Mouse (Mus musculus) right cerebral cortex, postnatal 10 days (tissue): ENCODE measurements around the gene Arhgap6.
A peak's percentile ranks its signal among the peaks of the same experiment; 100 is the strongest.

Source experiments
- DNase-seq, 2 experiments: peaks; one replicate each; pipeline ENCODE4 v3.0.0; 2021; ENCODE audit warnings: low spot score in 2 of 2

Gene Arhgap6

DNA sequence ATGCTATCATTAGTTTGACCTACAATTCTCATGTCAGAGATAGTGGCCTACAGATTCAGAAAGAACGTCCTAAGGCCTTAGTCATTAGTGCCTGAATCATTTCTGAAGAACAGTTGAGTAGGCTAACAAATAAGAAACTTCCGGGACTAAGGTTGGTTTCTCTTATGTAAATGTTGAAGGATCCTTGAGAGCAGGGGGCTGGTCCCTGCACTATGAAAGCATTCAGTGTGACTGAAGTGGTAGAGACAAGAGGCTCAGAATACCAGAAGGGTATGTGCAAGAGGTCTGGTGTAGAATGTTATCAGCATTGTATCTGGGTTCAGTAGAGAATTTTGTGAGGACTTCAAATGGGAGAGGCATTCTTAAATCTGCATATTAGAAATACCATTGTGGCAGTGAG, 185.5 kb downstream of the Arhgap6 start:
- no peak for DNase-seq

DNA sequence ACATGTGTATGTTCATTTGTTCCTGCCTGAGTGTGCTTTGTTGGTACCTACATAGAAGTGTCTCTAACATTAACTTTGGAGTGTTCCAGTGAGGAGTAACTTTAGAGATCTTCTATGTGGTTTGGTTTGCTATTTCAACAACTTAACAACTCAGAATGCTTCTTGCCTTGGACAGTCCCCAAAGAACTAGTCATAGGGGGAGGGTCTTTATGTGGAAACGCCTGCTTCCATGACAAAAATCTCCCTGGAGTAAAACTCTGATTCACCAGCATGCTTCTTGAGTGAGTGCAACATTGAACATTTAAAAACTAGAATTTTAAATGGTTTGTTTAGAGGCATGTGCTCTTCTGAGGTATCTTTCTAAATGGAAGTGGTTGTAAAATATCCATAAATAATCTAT, 212.2 kb downstream of the Arhgap6 start:
- DNase-seq, result no peak

DNA sequence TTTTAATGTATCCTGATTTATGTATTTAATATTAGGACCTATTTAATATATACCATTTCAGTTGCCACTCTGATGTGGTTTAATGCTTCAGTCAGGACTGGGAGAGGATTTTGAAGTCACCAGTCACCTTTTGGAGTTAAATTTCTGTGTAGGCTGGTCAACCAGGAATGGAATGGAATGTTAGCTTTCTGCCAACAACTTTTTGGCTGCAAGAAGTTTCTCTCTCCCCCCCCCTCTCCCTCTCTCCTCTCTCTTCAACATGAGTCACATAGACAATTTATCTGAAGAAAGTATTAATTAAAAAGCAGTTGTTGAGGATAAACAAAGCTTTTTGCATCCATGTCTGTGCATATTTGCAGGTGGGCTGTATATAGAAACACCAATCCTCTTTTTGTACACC, 217.8 kb downstream of the Arhgap6 start:
- DNase-seq, result no peak

DNA sequence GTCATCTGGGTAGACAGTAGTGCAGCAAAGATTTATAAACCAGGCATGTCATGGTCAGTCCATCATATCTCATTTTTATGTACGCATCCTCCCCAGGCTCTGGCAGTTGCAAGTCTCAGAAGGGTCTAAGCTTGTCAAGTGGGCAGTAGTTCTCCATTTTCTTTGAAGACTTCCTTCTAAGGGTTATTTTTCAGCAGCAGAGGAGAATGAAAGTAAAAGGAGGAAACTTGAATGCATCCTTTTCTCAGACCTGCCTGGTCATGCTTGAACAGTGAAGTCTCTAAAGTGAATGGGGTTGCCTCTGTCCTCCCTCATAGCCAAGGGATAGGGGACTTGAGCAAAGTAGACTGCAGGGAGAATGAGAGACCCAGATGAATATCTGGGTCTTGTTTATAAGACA, 239.5 kb downstream of the Arhgap6 start:
- DNase-seq, result no peak

DNA sequence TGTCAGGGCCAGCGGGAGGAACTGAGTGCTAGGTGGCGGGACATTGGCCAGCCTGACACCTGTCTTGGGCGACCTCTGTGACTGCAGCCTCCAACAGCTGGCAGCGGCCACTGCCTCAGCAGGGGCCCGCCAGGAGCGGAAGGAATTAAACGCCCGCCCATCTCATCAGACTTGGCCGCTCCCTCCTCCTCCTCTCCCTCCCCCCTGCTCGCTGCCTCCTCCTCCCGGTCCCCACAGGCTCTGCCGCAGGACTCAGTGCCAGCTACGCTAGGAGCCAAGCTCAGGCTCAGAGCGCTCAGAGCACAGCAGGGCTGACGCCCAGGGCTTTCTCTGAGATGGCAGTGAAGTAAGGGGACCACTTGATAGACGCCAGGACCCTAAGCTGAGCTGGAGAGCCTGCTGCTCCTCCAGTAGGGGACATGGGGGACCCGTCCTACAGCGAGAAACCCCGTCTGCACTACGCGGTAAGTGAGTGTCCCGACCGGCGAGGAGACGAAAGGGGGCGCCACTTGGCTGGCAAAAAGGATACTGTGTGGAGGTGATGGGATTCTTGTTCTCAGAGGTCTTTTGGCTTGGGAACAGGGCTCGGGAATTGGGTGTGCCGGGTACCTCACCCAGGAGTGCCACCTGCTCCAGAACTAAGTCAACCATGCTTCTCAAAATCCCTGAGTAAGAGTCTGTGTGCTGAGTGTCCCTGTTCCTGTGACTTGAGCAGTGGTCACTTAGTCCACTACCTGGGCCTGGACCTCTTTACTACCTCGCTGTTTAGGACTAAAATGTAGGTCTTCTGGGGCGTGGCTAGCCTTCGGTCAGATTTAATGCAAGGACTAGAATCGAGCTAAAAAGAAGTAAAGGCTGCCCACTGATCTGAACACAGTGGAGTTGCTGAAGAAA, 241.8 kb downstream of the Arhgap6 start:
- DNase-seq, result peak; percentile 44 to 61

DNA sequence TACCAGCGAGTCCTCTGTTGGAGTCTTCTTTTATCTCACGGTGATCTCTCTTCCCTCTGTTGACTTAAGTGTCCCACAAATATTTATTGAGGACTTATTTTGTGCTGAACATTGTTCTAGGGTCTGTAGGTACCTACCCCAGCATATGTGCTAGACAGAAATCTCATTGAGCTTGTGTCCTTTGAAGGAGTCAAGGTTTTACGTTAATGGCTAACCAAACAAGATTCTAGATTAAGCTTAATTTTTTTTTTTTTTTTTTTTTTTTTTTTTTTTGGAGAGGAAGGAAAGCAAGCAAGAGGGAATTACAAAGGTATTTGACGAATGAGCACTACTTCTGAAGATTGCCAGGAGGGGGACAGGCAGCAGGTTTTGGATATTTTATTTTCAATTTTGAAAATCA, 242.5 kb downstream of the Arhgap6 start:
- no peak for DNase-seq

DNA sequence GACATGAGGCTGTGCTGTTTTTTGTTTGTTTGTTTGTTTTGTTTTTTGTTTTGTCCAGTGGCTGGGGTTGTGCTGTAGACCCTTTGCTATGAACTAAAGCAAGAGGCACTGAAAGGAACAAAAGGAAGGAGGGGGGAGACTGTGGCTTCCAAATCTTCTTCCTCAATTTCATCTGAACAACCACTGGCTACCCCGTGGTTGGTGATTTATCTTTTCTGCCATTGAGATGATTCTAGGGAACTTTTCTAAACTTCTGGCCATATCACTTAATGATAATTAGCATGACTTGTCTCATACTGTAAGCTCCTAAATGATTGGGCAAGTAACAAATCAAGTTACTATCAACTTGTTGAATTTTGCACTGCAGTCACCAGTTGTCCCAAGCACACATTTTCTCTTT, 249.0 kb downstream of the Arhgap6 start:
- DNase-seq, result no peak

DNA sequence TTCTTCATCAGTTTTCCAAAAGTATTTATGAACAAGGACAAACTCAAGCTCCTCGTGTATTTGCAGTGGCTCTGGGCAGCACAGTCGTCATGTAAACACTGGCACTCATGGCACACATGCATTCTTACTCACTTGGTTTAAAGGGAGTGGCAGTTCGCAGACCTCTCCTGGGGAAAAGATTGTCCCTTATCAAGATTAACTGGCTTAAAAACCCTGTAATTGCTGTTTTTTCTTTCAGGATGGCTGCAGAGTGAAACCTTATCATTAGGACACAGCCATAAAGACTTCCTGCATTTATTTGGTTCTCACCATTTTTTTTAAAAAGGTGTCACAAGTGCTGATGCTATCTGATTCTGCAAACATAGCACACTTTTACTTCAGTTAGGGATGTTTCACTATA, 252.7 kb downstream of the Arhgap6 start:
- no peak for DNase-seq

DNA sequence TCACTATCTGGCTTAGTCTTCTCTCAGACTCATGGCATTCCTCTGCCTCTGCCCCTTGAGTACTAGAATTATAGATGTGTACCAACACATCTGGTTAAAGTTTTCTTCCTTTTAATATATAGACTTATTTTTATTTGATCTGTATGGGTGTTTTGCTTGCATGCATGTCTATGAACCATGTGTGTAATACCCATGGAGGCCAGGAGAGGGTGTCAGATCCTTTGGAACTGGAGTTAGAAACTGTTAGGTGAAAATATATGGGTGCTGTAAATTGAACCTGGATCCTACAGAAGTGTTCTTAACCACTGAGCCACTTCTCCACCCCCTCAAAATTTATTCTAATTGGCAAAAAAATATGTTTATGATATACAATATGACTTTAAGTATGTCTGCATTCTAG, 254.7 kb downstream of the Arhgap6 start:
- DNase-seq, result no peak

DNA sequence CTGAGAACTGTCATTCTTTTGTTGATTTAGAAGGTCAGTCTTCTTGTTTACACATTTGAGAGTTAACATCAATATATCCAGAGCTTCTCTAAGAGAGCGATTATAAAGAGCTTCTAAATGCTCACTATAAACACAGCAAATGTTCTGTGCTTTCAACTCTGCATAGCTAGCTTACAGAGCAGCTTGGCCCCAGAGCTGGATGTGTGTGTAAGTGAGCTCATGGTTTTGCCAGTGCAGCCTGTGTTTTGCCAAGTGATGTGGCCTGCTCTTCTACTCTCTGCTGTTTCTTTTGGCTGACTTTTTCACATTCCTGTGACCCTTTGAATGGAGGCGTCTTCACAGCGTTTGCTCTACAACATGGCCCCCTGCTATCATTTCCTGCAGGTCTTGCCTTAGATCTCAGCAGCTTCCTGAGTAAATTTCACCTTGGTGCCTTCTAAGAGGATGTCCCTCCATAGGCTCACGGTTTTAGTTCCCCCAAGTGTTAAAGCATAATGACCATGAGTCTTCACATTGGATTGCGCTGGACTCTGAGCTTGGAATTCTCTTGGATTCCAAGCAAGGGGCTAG, 259.1 kb downstream of the Arhgap6 start:
- DNase-seq, result no peak

DNA sequence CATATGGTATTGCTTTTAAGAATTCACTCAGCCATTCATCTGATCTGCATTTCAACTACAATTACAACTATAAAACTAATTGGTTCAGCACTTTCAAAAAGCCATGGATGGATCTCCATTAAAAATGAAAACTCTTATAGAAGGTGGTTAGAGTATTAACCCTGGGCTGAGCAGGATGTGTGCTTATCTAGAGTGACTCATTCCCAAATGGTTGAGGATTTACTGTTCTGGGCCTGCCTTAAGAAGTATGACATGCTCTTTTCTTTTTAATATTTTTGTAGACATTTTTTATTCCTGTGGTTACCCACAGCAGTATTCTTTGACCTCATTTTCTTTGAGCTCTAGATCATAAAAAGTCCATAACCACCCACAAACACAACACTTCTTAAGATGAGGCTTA, 267.7 kb downstream of the Arhgap6 start:
- no peak for DNase-seq

DNA sequence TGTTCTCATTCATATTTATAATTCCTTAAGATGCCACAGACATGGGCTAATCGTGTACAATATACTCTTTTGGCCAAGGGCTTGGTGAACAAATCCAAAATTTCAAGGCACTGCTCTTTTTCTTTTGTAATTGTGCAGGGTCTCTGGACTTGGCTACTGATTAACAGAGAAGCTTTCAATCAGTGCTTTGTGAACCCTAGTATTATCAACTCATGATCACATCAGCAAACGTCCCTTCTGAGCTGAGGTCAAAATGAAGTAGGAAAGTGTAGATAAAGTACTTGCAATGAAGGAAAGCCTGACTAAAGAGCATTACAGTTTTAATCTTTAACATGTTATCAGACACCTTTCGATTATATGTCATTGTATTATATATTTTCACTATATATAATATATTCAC, 270.4 kb downstream of the Arhgap6 start:
- no peak for DNase-seq

DNA sequence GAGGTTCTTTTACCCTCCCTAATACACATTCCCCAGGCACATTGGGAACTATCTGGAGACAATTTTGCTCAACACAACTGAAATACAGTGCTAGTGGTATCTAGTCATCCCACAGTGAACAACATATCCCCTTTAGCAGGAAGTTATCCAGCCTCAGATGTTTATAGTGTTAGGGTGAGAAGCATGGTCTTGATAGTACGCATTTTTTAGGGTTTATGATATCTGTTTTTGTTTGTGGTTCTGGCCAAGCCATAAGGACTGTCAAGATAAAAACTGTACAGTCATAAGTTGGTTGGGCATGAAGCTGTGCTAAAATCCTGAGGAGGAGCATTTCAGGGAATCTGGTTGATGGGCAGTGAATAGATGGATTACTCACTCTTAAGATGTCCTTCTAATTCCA, 271.0 kb downstream of the Arhgap6 start:
- no peak for DNase-seq

DNA sequence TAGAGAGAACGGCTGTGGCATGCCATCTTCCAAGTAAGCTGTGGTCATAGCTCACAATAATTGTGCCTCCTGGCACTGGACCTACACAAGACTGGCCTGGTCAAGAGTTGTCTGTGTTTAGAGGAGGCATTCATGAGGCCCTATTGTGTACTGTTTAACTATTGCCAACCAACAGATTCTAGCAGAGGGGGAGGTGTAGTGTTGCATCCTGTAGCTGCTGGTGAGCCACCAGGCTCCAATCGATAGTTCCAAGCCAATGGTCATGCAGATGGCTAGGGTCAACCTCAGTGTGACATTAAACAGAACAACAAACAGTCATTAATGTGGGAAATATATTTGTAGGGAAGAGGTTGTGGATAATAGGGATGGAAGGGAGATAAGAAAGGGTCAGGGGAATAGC, 280.1 kb downstream of the Arhgap6 start:
- no peak for DNase-seq

DNA sequence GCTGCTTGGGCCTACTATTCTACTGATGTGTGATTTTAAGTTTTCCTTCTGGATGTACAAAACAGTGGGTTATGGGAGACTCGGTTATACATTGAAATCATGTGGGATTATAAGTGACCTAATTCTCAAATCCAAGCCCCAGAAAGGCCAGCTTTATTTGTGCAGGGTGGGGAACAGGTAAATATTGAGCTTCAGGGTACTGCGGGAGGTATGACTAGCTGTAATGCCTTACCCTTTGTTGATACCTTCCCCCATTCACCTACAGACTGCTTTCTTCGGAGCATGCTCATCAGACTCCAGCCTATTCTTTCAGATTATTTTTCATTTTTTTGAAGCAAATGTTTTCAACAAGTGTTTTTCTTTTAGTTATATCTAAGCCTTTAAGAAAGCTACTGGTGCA, 286.7 kb downstream of the Arhgap6 start:
- DNase-seq, result no peak

DNA sequence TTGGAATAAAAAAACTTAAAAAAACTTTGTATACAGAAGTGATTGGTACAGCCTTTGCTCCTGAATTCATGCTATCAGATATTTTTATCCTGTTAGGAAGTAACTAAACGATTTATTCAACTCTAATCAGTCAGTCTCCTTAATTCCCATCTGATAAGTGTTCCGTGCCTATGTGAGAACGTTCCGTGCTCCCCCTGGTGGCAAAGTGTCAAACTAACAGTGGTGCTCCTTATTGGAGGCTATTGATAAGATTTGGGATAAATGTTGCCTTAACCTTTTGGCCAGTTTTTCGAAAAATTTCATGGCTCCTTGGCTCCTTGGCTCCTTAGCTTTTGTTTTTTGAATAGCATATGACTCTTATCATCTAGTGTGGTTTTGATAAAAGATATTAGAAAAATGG, 291.0 kb downstream of the Arhgap6 start:
- DNase-seq, result peak; percentile 26 to 59

DNA sequence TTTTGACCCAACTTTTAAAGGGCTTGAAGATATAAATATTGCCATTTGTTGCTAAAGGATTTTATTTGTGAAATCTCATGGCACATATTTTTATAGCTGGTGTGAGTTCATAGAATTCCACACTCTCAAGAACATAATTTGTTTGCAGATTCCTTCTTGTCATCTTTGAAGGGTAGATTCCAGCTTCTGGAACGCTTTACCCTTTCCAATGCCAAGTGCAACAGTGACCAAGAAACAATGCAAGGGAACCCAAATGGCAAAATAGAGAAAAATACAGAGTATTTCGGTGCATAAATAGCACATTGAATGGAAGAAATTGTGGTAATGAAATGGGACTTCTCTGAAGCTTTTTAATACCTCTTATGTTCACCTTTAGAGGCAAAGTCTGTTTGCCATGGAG, 294.3 kb downstream of the Arhgap6 start:
- DNase-seq, result no peak

DNA sequence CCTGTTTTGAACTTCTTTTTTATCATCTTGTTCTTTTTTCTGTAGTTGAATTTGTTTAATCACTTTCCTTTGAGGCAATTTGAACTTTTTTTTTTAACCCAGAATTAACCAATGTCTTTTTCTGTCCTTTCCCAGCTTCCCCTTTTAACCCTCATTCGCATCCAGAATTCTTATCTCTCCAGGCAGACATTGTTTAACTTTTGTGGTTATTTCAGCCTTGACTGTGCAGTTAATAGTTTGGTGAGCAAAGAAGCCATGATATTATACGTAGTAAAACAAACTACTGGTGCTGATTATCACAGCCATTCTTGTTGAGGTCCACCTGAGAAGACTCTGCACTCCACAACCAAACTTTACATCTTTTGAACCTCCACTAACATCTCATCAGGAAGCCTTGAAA, 299.7 kb downstream of the Arhgap6 start:
- DNase-seq, result no peak

DNA sequence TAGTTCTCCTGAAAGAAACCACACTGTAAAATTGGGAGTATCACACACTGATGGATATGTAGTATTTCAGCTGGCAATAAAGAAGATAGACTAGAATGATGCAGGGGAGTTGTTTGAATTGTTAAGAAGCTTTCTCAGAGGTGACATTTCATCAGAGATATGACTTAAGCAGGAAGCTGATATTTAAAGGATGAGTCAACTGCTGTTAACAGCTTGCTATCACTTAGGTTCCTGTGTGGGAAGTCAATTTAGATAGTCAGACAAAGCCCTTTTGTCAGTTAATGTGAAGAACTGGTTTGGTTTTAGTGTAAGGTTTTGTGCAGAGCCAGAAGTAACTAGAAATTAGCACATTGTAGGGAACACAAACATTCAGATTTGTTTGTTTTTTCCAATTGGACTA, 300.7 kb downstream of the Arhgap6 start:
- no peak for DNase-seq

DNA sequence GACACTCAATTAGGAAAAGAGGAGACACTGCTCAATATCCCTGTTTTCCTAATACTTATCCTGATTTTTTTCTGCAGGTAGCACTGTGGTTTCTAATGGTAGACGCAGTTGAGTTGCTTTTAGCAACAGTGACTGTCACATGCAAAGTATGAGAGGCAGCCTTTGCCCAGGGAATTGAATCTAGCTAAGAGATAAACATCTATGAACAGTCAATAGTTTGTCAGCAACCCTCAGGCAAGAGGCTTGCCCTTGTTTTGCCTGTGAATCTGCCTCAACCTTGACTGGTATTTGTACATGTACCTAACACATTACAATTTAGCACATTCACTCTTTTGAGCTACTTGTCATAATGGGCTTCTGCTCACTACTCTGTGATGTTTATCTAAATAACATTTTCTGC, 307.8 kb downstream of the Arhgap6 start:
- DNase-seq, result no peak

DNA sequence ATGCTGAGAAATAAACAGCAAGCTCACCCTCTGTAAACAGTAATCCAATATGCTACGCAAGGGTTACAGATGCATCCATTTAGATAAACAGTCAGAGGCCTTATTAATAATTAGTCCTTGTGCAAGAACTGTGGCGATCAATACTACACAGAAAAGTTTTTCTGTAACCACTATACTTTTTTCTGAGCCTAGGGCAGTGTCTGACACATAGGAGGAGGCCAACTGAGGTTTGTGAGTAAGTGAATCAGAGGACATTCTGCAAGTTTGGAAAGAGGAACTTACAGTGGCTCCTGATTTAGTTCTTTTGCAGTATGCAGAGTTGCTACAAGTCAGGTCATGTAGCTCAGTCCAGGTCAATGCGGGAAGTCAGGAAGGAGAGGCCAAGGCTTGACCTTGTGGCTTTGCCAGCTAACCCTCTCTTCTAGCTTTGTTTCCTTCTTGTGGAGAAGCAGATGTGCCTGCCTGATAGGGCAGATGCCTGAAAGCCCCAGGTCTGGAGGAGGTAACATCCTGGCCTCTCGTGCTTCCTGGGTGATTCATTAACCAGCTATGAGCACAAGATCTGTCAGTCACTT, 311.2 kb downstream of the Arhgap6 start:
- DNase-seq, result no peak

DNA sequence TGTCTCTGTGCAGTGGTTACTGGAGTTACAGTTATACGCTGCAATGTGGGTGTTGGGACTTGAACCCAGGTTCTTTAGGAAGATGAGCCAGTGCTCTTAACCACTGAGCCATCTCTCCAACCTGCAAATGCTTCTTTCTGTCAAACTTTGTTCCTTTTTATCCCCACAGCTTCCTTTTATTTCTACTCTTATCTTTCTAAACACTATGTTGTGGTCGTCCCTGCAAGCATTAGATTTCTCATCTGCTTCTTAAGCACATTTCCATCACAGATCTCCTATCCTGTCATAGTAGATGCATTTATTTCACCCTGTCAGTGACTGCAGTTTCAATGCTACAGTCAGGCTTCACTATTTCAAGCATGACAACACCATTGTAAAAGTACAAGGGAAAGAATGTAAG, 312.5 kb downstream of the Arhgap6 start:
- DNase-seq, result no peak

DNA sequence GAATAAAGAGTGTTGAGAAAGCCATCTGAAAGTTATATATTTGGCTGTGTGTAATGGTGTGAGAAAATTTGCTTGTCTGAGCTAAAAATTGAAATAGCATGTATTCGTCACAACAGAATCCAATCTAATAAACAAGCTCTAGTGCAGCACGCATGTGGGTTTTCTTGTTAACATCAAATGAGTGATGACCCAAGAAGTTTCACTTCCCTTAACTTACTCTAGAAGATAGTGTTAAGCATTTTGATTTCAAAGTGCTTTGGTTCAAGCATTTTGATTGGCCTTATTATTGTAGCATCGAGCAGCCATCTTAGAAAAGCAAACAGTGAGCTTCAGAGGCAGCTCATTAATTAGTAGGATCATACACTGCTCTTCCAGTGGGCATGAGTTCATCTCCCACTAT, 315.1 kb downstream of the Arhgap6 start:
- no peak for DNase-seq
